Mouse (Mus musculus) bone marrow macrophage, adult 2 months (primary cell): Measurements from ENCODE around the gene Als2cl. TPM values are rescaled to one million over a fixed set of nuclear protein-coding genes. Genes with fewer than 3 reads are reported as not detected.

Source experiments
- H3K27ac ChIP-seq: 2 replicates; pipeline ENCODE4 v1.5.1; 2012; ENCODE audit warnings: low read depth, low read length; ENCODE audit not compliant: insufficient read depth
- H3K4me1 ChIP-seq: 2 replicates; pipeline ENCODE4 v1.6.1; 2012; ENCODE audit warnings: low read length; ENCODE audit not compliant: control insufficient read depth, insufficient read depth
- H3K4me3 ChIP-seq: 2 replicates; pipeline ENCODE4 v1.5.1; 2012; ENCODE audit warnings: mild to moderate bottlenecking, low read length, moderate library complexity; ENCODE audit not compliant: insufficient read depth
- CTCF ChIP-seq: IDR thresholded peaks from 2 replicates; pipeline ENCODE4 v1.5.1; 2012; ENCODE audit warnings: low read depth, mild to moderate bottlenecking, low read length, moderate library complexity
- POLR2A ChIP-seq: IDR thresholded peaks from 2 replicates; pipeline ENCODE4 v1.6.1; 2012; ENCODE audit warnings: mild to moderate bottlenecking, low read depth, low read length, borderline replicate concordance
- polyA plus RNA-seq: library from polyadenylated mRNA; stranded (reverse); fragments of >200 nt; gene quantifications from 2 replicates; pipeline ENCODE4 v1.2.4, GENCODE M21; 2012; ENCODE audit not compliant: missing spikeins, insufficient read depth, insufficient read length

Gene Als2cl
- polyA plus RNA-seq, 1 experiment, result 12.6 TPM

- Histone ChIP-seq H3K27ac (peak overlapping the region; percentile 46), H3K4me3 (no peak overlapping the region), H3K4me1 (peaks cover 23% of the 10 kb centered on the region)
- no peak for TF ChIP-seq CTCF
- TF ChIP-seq POLR2A, result no peak
Observed at GRCm38 (mm10) chr9:110856920-110857319, 22.8 kb upstream of the Als2cl start.

GRCm38 (mm10) chr9:110857781-110858472 is 21.7 kb upstream of the Als2cl start, which contains the start of gene Prss50:
Gene Prss50, plus strand, starts transcription at chr9:110857967.
- H3K4me3 ChIP-seq, result no peak within 1 kb of the TSS
- peaks cover 27% of the 10 kb centered on the region for H3K4me1 ChIP-seq
- H3K27ac ChIP-seq, result peak within 1 kb of the TSS; percentile 46
- TF ChIP-seq CTCF, result no peak

GRCm38 (mm10) chr9:110858523-110858922 is 21.1 kb upstream of the Als2cl start:
- Histone ChIP-seq H3K4me1 (peaks cover 27% of the 10 kb centered on the region), H3K27ac (no peak overlapping the region), H3K4me3 (no peak overlapping the region)
- no peak for TF ChIP-seq POLR2A
- no peak for TF ChIP-seq CTCF

GRCm38 (mm10) chr9:110858967-110859596 is 20.6 kb upstream of the Als2cl start:
- Histone ChIP-seq H3K4me3 (no peak overlapping the region), H3K27ac (no peak overlapping the region), H3K4me1 (peaks cover 27% of the 10 kb centered on the region)
- TF ChIP-seq POLR2A (no peak), CTCF (no peak)

GRCm38 (mm10) chr9:110871030-110871429 is 8.6 kb upstream of the Als2cl start:
- Histone ChIP-seq H3K27ac (no peak overlapping the region), H3K4me3 (no peak overlapping the region), H3K4me1 (no peaks in the 10 kb centered on the region)
- TF ChIP-seq CTCF, result peak; percentile 76
- TF ChIP-seq POLR2A, result no peak

- Histone ChIP-seq H3K4me3 (no peak overlapping the region), H3K27ac (no peak overlapping the region), H3K4me1 (peaks cover 16% of the 10 kb centered on the region)
- TF ChIP-seq POLR2A, result no peak
- TF ChIP-seq CTCF, result no peak
Observed at GRCm38 (mm10) chr9:110873681-110874659, 5.7 kb upstream of the Als2cl start.

GRCm38 (mm10) chr9:110874660-110875191 is 4.9 kb upstream of the Als2cl start:
- no peak overlapping the region for H3K27ac ChIP-seq
- TF ChIP-seq POLR2A (no peak), CTCF (no peak)
- no peak overlapping the region for H3K4me3 ChIP-seq
- peaks cover 16% of the 10 kb centered on the region for H3K4me1 ChIP-seq

GRCm38 (mm10) chr9:110875288-110875695 is 4.4 kb upstream of the Als2cl start:
- no peak overlapping the region for H3K4me3 ChIP-seq
- H3K4me1 ChIP-seq, result peaks cover 16% of the 10 kb centered on the region
- TF ChIP-seq POLR2A (no peak), CTCF (no peak)
- no peak overlapping the region for H3K27ac ChIP-seq

- TF ChIP-seq CTCF (no peak), POLR2A (no peak)
- H3K4me1 ChIP-seq, result peaks cover 29% of the 10 kb centered on the region
- no peak overlapping the region for H3K4me3 ChIP-seq
- H3K27ac ChIP-seq, result 0 out of 2 replicates have a peak overlapping the region, but pooled peaks have one; percentile 4
Observed at GRCm38 (mm10) chr9:110877353-110877752, 2.3 kb upstream of the Als2cl start.

GRCm38 (mm10) chr9:110877888-110878287 is 1.8 kb upstream of the Als2cl start:
- Histone ChIP-seq H3K4me3 (no peak overlapping the region), H3K27ac (no peak overlapping the region), H3K4me1 (peaks cover 29% of the 10 kb centered on the region)
- TF ChIP-seq POLR2A, result no peak
- no peak for TF ChIP-seq CTCF
